In genomic region chr17:28080045-28080816, GRCm38 (mm10) we compare ENCODE assay signal across 8 mouse cellular contexts. TPM values are rescaled to one million over a fixed set of nuclear protein-coding genes. Genes with fewer than 3 reads are reported as not detected.
DNase-seq lines count a peak whose midpoint lies in the region; ATAC-seq and TF ChIP-seq lines count a peak whose summit lies in the region.

Gene Tcp11, minus strand, starts transcription at chr17:28080639.

- H3K9me3 ChIP-seq in heart, embryonic 11.5 days (replicated peaks; ENCODE audit: control insufficient read depth, low read length): no peaks in the 10 kb centered on the region
- no peaks in the 10 kb centered on the region for H3K9me3 ChIP-seq in embryonic facial prominence, embryonic 15.5 days (replicated peaks)
- H3K9me3 ChIP-seq in neural tube, embryonic 13.5 days: no peaks in the 10 kb centered on the region

- H3K4me1 ChIP-seq in heart, embryonic 11.5 days (ENCODE audit: control insufficient read depth, insufficient read depth, low read length): peaks cover 4% of the 10 kb centered on the region
- peaks cover 21% of the 10 kb centered on the region for H3K4me1 ChIP-seq in embryonic facial prominence, embryonic 15.5 days
- H3K4me1 ChIP-seq in lung, adult 2 months (ENCODE audit: control insufficient read depth, insufficient read depth, low read length): no peaks in the 10 kb centered on the region
- peaks cover 10% of the 10 kb centered on the region for H3K4me1 ChIP-seq in neural tube, embryonic 13.5 days (replicated peaks)

- peak within 1 kb of the TSS; percentile 67 for H3K9ac ChIP-seq in heart, embryonic 11.5 days (ENCODE audit: low read depth, low read length)
- H3K9ac ChIP-seq in embryonic facial prominence, embryonic 15.5 days: peak within 1 kb of the TSS; percentile 35
- peak within 1 kb of the TSS; percentile 73 for H3K9ac ChIP-seq in neural tube, embryonic 13.5 days

- 1% methylated on average over 54 of the region's 57 CpGs for WGBS in heart, embryonic 11.5 days (ENCODE audit: insufficient replicate concordance)
- WGBS in embryonic facial prominence, embryonic 15.5 days: 1% methylated on average over 56 of the region's 57 CpGs
- WGBS in lung, adult 2 months: 2% methylated on average over 56 of the region's 57 CpGs
- 2% methylated on average over 56 of the region's 57 CpGs for WGBS in neural tube, embryonic 13.5 days

- DNase-seq in heart, adult 9 months (ENCODE audit: low spot score in 2 of 2): no peak
- DNase-seq in MEL-GATA-1-ER (ENCODE audit: extremely low read depth, low read depth): peak; percentile 80
- DNase-seq in induced T-regulatory cell, adult 2 months (ENCODE audit: low read depth): peak; percentile 87
- DNase-seq in lung, adult 2 months: peak; percentile 53
- peak; percentile 69 for DNase-seq in yolk sac, embryonic 10.5 days (ENCODE audit: low spot score)

- H3K27ac ChIP-seq in heart, embryonic 11.5 days (ENCODE audit: low read depth, low read length): no peak within 1 kb of the TSS
- no peak within 1 kb of the TSS for H3K27ac ChIP-seq in embryonic facial prominence, embryonic 15.5 days (replicated peaks)
- no peak within 1 kb of the TSS for H3K27ac ChIP-seq in neural tube, embryonic 13.5 days (replicated peaks)

- H3K4me2 ChIP-seq in heart, embryonic 11.5 days: peak within 1 kb of the TSS; percentile 100
- peak within 1 kb of the TSS; percentile 96 for H3K4me2 ChIP-seq in embryonic facial prominence, embryonic 15.5 days (replicated peaks)
- H3K4me2 ChIP-seq in neural tube, embryonic 13.5 days: peak within 1 kb of the TSS; percentile 99

- peak within 1 kb of the TSS; percentile 71 for H3K4me3 ChIP-seq in heart, embryonic 11.5 days (ENCODE audit: low read depth, low read length)
- H3K4me3 ChIP-seq in embryonic facial prominence, embryonic 15.5 days (replicated peaks): peak within 1 kb of the TSS; percentile 52
- H3K4me3 ChIP-seq in lung, adult 2 months (replicated peaks; ENCODE audit: extremely low read depth, low read depth, low read length): peak within 1 kb of the TSS; percentile 42
- H3K4me3 ChIP-seq in neural tube, embryonic 13.5 days: peak within 1 kb of the TSS; percentile 62

- ATAC-seq in heart, embryonic 11.5 days (replicated peaks; ENCODE audit: insufficient number of reproducible peaks, low FRiP score, low TSS enrichment): peak; percentile 52; the same call in 1 of the 2 replicates
- ATAC-seq in embryonic facial prominence, embryonic 15.5 days (ENCODE audit: insufficient number of reproducible peaks, low FRiP score, low TSS enrichment, low read depth): peak; percentile 84
- peak; percentile 94 for ATAC-seq in neural tube, embryonic 13.5 days (ENCODE audit: low read depth)

- no peaks in the 10 kb centered on the region for H3K36me3 ChIP-seq in heart, embryonic 11.5 days (ENCODE audit: control insufficient read depth, insufficient read depth, low read length)
- H3K36me3 ChIP-seq in embryonic facial prominence, embryonic 15.5 days: no peaks in the 10 kb centered on the region
- H3K36me3 ChIP-seq in neural tube, embryonic 13.5 days: no peaks in the 10 kb centered on the region

- TF ChIP-seq CTCF in lung, adult 2 months (IDR thresholded peaks at IDR 0.05; ENCODE audit: insufficient read depth, low read length): no peak

- H3K27me3 ChIP-seq in heart, embryonic 11.5 days (ENCODE audit: control insufficient read depth, insufficient read depth, low read length): peaks cover 4% of the 10 kb centered on the region; the same call in 1 of the 2 replicates
- no peaks in the 10 kb centered on the region for H3K27me3 ChIP-seq in embryonic facial prominence, embryonic 15.5 days
- H3K27me3 ChIP-seq in neural tube, embryonic 13.5 days: no peaks in the 10 kb centered on the region; the same call in 1 of the 2 replicates

- no peak for TF ChIP-seq POLR2A in lung, adult 2 months (IDR thresholded peaks at IDR 0.05; ENCODE audit: borderline replicate concordance, extremely low read depth, low read depth, low read length)

RNA-seq across cellular contexts. Expression of gene Tcp11, which starts in this region (rescaled TPM):
- 0.34 and 0.49 TPM in 2 replicates for polyA plus RNA-seq in heart, embryonic 11.5 days (2014; fragmentation: Nextera tagmentation; extraction: Ambion mirVana)
- polyA plus RNA-seq in embryonic facial prominence, embryonic 15.5 days (2015; fragmentation: Nextera tagmentation; extraction: Ambion mirVana): 4.7 and 9.0 TPM in 2 replicates
- polyA plus RNA-seq in lung, adult 2 months (2012; rRNA removed): 13.4 and 16.9 TPM in 2 replicates
- 1.5 and 2.5 TPM in 2 replicates for polyA plus RNA-seq in neural tube, embryonic 13.5 days (2015; fragmentation: Nextera tagmentation; extraction: Ambion mirVana)

Comparison
In these comparisons a context has a peak if more than half of its experiments do, and no peak if none do; other contexts are left out.
1. Peak in ATAC-seq, H3K4me3 ChIP-seq, H3K9ac ChIP-seq and H3K4me2 ChIP-seq in heart, embryonic 11.5 days; RNA of the gene not detected or under 1 TPM.
2. DNase-seq: peak in MEL-GATA-1-ER (single experiment), induced T-regulatory cell, adult 2 months (single experiment), lung, adult 2 months (single experiment) and yolk sac, embryonic 10.5 days (single experiment); none in heart, adult 9 months (0 of 2).
3. Peak in every context shown above with its lines, with median percentiles within 50 percentile points of each other: ATAC-seq, H3K4me2 ChIP-seq, H3K4me3 ChIP-seq and H3K9ac ChIP-seq.